25 mouse cellular contexts compared by ENCODE assay signal in genomic region chr2:32922564-32922963, GRCm38 (mm10). TPM values are rescaled to one million over a fixed set of nuclear protein-coding genes. Genes with fewer than 3 reads are reported as not detected.
DNase-seq lines count a peak whose midpoint lies in the region; ATAC-seq lines count a peak whose summit lies in the region.
"Had no signal": no experiment of that assay in that cellular context is flagged by ENCODE, and none has a peak within 500 bp of the region (broad histone marks: within the 10 kb centered on the region; RNA-seq: fewer than 3 reads in every experiment).

No protein-coding gene starts in this region.

- no peaks in the 10 kb centered on the region for H3K27me3 ChIP-seq in midbrain, embryonic 10.5 days (ENCODE audit: low read depth, poor library complexity, severe bottlenecking)
- H3K27me3 ChIP-seq in midbrain, embryonic 16.5 days (ENCODE audit: control insufficient read depth, insufficient read depth, low read depth, low read length): no peaks in the 10 kb centered on the region
- no peaks in the 10 kb centered on the region for H3K27me3 ChIP-seq in limb, embryonic 10.5 days (ENCODE audit: low read depth, poor library complexity, severe bottlenecking)
- H3K27me3 ChIP-seq: embryonic facial prominence, embryonic 13.5 days; embryonic facial prominence, embryonic 15.5 days; forebrain, embryonic 12.5 days; Patski had no signal

- no peak overlapping the region for H3K4me3 ChIP-seq in midbrain, embryonic 10.5 days
- H3K4me3 ChIP-seq in midbrain, embryonic 16.5 days (ENCODE audit: low read depth, low read length): no peak overlapping the region
- no peak overlapping the region for H3K4me3 ChIP-seq in limb, embryonic 10.5 days
- H3K4me3 ChIP-seq: embryonic facial prominence, embryonic 13.5 days; embryonic facial prominence, embryonic 15.5 days; erythroblast, embryonic 14.5 days; forebrain, embryonic 10.5 days; forebrain, embryonic 12.5 days had no signal

- no peaks in the 10 kb centered on the region for H3K9me3 ChIP-seq in midbrain, embryonic 10.5 days (replicated peaks)
- H3K9me3 ChIP-seq in midbrain, embryonic 16.5 days (replicated peaks; ENCODE audit: control insufficient read depth, low read length, poor library complexity, severe bottlenecking): no peaks in the 10 kb centered on the region
- no peaks in the 10 kb centered on the region for H3K9me3 ChIP-seq in limb, embryonic 10.5 days (replicated peaks)
- H3K9me3 ChIP-seq: embryonic facial prominence, embryonic 13.5 days; embryonic facial prominence, embryonic 15.5 days; forebrain, embryonic 10.5 days; forebrain, embryonic 12.5 days; G1E had no signal

- H3K4me2 ChIP-seq in midbrain, embryonic 16.5 days (ENCODE audit: low read length): no peak overlapping the region
- H3K4me2 ChIP-seq: embryonic facial prominence, embryonic 13.5 days; embryonic facial prominence, embryonic 15.5 days; forebrain, embryonic 12.5 days had no signal

- ATAC-seq in midbrain, embryonic 16.5 days: no peak
- ATAC-seq in activated CD4-positive, CD25-positive, alpha-beta regulatory T cell, adult 4 months: no peak
- ATAC-seq: forebrain, embryonic 14.5 days; forebrain, embryonic 16.5 days; Patski had no signal

- H3K27ac ChIP-seq in midbrain, embryonic 10.5 days (replicated peaks): peak overlapping the region; percentile 23; the same call in 1 of the 2 replicates
- no peak overlapping the region for H3K27ac ChIP-seq in midbrain, embryonic 16.5 days (ENCODE audit: low read length)
- 0 out of 2 replicates have a peak overlapping the region, but pooled peaks have one; percentile 7 for H3K27ac ChIP-seq in limb, embryonic 10.5 days
- H3K27ac ChIP-seq: embryonic facial prominence, embryonic 13.5 days; embryonic facial prominence, embryonic 15.5 days; forebrain, embryonic 10.5 days; forebrain, embryonic 12.5 days had no signal

- peaks cover 60% of the 10 kb centered on the region for H3K36me3 ChIP-seq in midbrain, embryonic 10.5 days
- H3K36me3 ChIP-seq in midbrain, embryonic 16.5 days (ENCODE audit: control insufficient read depth, insufficient read depth, low read length): peaks cover 41% of the 10 kb centered on the region
- peaks cover 75% of the 10 kb centered on the region for H3K36me3 ChIP-seq in limb, embryonic 10.5 days

- 88% methylated on average over 13 of the region's 13 CpGs for WGBS in midbrain, embryonic 10.5 days
- 90% methylated on average over 13 of the region's 13 CpGs for WGBS in midbrain, embryonic 16.5 days
- 91% methylated on average over 13 of the region's 13 CpGs for WGBS in limb, embryonic 10.5 days

- DNase-seq in midbrain, embryonic 10.5 days (ENCODE audit: low spot score): no peak
- DNase-seq in thymus, postnatal 4 days: peak; percentile 6
- DNase-seq in thymus, postnatal 10 days (ENCODE audit: low spot score in 2 of 2): no peak
- no peak for DNase-seq in limb, embryonic 10.5 days (ENCODE audit: low spot score)
- DNase-seq: adrenal gland, adult 2 months; adrenal gland, postnatal 10 days; adrenal gland, postnatal 25 days; cerebellum, adult 11 months; cerebellum, adult 18-20 months; cerebellum, adult 8-10 months; cerebellum, adult 9-11 months; cerebellum, postnatal 14 days; cerebellum, postnatal 36 days; embryo, embryonic 11 days had no signal

- H3K4me1 ChIP-seq in midbrain, embryonic 10.5 days: no peaks in the 10 kb centered on the region
- no peaks in the 10 kb centered on the region for H3K4me1 ChIP-seq in midbrain, embryonic 16.5 days (ENCODE audit: control insufficient read depth, insufficient read depth, low read length)
- peaks cover 27% of the 10 kb centered on the region for H3K4me1 ChIP-seq in limb, embryonic 10.5 days
- H3K4me1 ChIP-seq: embryonic facial prominence, embryonic 15.5 days; forebrain, embryonic 12.5 days had no signal

- no peak overlapping the region for H3K9ac ChIP-seq in midbrain, embryonic 16.5 days (ENCODE audit: low read depth, low read length)
- H3K9ac ChIP-seq: embryonic facial prominence, embryonic 13.5 days; embryonic facial prominence, embryonic 15.5 days; forebrain, embryonic 12.5 days had no signal

RNA-seq across cellular contexts. Expression of gene Rpl12, which starts 38.8 kb away (rescaled TPM):
- polyA plus RNA-seq in midbrain, embryonic 10.5 days (2016; fragmentation: Nextera tagmentation; extraction: Ambion mirVana): 144 and 172 TPM in 2 replicates
- polyA plus RNA-seq in midbrain, embryonic 16.5 days (2015; fragmentation: Nextera tagmentation; extraction: Ambion mirVana): 76.2 and 81.9 TPM in 2 replicates
- polyA plus RNA-seq in limb, embryonic 10.5 days (2016; fragmentation: Nextera tagmentation; extraction: Ambion mirVana): 194 and 232 TPM in 2 replicates
- polyA plus RNA-seq in activated CD4-positive, CD25-positive, alpha-beta regulatory T cell, adult 4 months (2017; shearing (Covaris generic)): 100 to 1,000 TPM in 1 of 2 experiments, 10 to 100 TPM in 1; 52.9 to 648 TPM

RNA-seq across cellular contexts. Expression of gene Lrsam1, which starts 38.9 kb away (rescaled TPM):
- polyA plus RNA-seq in midbrain, embryonic 10.5 days (2016; fragmentation: Nextera tagmentation; extraction: Ambion mirVana): 9.8 and 12.9 TPM in 2 replicates
- polyA plus RNA-seq in midbrain, embryonic 16.5 days (2015; fragmentation: Nextera tagmentation; extraction: Ambion mirVana): 24.7 and 29.0 TPM in 2 replicates
- 5.3 and 7.5 TPM in 2 replicates for polyA plus RNA-seq in limb, embryonic 10.5 days (2016; fragmentation: Nextera tagmentation; extraction: Ambion mirVana)
- polyA plus RNA-seq in activated CD4-positive, CD25-positive, alpha-beta regulatory T cell, adult 4 months (2017; shearing (Covaris generic)): 1 to 10 TPM; 4.1 to 4.7 TPM

RNA-seq across cellular contexts. Expression of gene Fam129b, which starts 46.6 kb away (rescaled TPM):
- 23.5 and 25.5 TPM in 2 replicates for polyA plus RNA-seq in midbrain, embryonic 10.5 days (2016; fragmentation: Nextera tagmentation; extraction: Ambion mirVana)
- polyA plus RNA-seq in midbrain, embryonic 16.5 days (2015; fragmentation: Nextera tagmentation; extraction: Ambion mirVana): 25.3 and 27.4 TPM in 2 replicates
- polyA plus RNA-seq in limb, embryonic 10.5 days (2016; fragmentation: Nextera tagmentation; extraction: Ambion mirVana): 40.9 and 47.9 TPM in 2 replicates
- 1 to 10 TPM; 1.3 to 2.1 TPM for polyA plus RNA-seq in activated CD4-positive, CD25-positive, alpha-beta regulatory T cell, adult 4 months (2017; shearing (Covaris generic))

RNA-seq across cellular contexts. Expression of gene Slc2a8, which starts 59.3 kb away (rescaled TPM):
- 19.5 and 23.3 TPM in 2 replicates for polyA plus RNA-seq in midbrain, embryonic 10.5 days (2016; fragmentation: Nextera tagmentation; extraction: Ambion mirVana)
- 20.7 and 21.7 TPM in 2 replicates for polyA plus RNA-seq in midbrain, embryonic 16.5 days (2015; fragmentation: Nextera tagmentation; extraction: Ambion mirVana)
- polyA plus RNA-seq in limb, embryonic 10.5 days (2016; fragmentation: Nextera tagmentation; extraction: Ambion mirVana): 16.5 and 22.3 TPM in 2 replicates
- 1 to 10 TPM; 2.3 to 2.9 TPM for polyA plus RNA-seq in activated CD4-positive, CD25-positive, alpha-beta regulatory T cell, adult 4 months (2017; shearing (Covaris generic))
